Mouse (Mus musculus): Measurements from ENCODE around the gene Trak1.

Gene Trak1

DNA sequence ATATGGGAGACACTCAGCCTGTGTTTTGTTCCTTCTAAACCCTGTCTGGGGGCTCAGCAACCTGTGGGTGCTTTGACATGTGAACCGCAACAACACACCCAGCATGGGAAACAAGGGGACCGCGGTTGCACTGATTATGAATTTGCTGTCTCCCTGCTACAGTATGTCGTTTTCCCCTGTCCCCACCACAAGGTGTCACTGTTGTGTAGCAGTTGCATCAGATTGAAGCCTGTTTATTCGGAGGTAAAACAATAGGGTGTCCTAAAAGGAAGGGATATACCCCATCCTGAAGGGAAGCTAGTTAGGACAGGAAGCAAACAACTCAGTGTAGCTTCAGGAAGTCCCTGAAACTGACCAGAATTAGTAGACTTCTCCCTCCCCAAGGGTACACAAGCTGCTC lies 182.2 kb downstream of the Trak1 start:
- DNase-seq (ENCODE audit: low spot score), result no peak

DNA sequence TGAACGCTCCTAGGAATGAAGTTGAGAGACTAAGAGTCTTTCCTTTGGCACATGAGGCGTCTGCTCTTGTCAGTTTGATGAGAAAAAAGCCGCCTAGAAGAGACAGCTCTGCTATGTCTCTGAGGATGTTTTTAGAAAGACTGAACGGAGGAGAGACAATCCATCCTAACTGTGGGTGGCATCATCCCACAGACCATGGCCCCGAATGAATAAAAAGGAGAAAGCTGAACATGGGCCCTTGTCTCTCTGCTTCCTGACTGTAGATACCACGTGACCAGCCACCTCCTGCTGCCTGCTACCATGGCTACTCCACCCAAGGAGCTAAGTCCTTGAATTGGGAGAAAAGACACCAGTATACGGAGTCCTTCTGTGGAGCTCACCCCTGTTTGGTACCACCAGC lies 189.9 kb downstream of the Trak1 start:
- DNase-seq (ENCODE audit: low spot score), result no peak

DNA sequence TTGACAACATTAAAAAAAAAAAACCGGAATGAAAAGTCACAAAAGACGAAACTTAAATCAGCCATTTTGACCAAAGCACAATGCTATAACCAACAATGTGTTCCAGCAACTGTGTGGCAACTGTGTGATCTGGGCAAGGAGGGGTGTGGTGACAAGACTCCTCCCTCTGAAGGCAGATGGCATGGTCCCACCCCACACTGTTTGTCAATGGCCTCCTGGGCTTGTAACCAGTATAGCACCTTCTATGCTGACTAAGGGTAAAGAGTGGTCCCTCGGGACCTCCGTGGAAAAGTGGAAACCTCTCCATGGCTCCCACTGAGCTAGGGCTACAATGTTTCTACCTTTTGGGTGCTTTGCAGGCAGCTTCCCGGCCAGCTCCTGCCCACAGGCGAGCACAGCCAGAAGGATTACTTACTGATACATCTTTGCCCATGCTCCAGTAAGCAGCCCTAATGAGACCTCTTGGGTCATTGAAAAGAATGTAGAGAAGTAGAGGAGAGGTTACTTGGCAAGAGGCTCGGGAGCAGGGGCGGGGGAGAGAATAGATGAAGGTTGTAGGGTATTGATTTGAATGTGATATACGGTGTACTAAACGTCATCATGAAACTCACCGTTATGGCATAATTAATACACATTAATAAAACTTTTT lies 194.4 kb downstream of the Trak1 start:
- no peak for DNase-seq (ENCODE audit: low spot score)

DNA sequence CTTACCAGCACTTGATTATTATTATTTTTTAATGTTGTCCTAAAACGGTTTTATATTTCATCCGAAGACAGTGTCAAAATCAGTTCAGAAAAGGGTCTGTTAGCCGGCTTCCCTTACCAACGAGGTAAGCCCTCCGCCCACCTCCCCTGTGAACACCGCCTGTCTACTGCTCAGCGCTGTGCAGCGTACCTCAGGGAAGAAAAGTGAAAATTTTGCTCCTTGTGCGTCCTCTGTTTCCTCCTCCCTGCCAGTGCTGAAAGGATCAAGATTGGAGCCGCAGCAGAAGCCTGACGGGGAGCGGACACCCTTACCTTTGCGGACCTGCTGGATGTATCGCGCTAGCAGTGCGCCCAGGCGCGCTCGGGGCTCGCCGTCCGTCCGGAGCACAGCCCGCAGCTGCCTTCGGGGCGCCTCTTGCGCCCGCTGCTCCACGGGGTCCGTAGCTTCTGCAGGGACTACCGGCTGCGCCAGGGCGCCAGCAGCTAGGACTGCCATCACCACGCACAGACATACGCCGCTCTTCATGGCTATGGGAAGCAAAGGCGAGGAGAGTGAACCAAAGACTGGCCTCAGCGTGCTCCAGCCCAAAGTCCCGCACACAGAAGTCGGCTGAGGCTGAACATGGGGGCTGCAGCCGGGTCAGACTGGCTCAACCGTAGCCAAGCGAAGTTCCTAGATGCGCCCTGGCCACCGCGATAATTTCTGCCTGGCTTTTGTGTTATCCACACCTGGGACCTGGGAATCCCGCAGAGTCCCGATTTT lies 196.9 kb downstream of the Trak1 start:
- DNase-seq (ENCODE audit: low spot score), result no peak

DNA sequence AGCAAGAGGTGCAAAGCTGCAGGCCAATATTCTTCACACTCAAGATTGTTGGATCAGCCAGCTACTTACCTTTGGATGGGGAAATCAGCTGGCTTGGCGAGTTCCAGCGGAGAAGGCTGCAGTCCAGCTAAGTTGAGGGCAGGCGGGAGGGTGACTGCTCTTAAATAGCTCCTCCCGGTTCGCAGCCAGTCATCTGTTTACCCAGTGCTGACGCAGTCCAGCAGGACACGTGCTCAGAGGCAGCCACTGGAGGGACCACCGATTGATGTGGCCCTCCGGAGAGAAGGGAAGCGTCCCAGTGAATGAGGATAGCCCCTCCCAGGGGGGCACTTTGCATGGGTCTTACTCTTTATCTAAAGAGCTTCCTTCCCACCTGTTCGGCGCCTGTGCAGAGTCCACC lies 198.2 kb downstream of the Trak1 start, which contains the start of gene Cck:
Cck (minus strand) TSS at position 166 of the 400 bp plus-strand sequence.
- DNase-seq (ENCODE audit: low spot score), result no peak

DNA sequence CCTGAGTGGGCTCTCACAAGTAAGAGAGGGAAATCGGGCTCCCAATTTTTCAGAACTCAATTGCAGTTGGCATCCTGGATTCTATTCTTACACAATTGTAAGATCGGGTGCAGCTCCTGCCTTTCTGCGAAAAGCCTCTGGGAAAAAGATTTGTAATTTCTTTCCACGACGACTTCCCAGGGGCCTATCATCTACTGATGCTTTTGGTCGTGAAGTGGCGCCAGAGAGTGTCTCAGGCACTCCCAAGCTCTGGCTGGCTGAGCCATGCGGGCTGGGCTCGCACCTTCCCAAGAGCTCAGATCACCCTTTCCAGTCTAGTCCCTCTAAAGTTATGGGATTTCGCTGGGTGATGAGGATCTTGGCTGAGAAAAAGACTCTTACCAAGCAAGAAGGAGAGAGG lies 198.8 kb downstream of the Trak1 start:
- no peak for DNase-seq (ENCODE audit: low spot score)

DNA sequence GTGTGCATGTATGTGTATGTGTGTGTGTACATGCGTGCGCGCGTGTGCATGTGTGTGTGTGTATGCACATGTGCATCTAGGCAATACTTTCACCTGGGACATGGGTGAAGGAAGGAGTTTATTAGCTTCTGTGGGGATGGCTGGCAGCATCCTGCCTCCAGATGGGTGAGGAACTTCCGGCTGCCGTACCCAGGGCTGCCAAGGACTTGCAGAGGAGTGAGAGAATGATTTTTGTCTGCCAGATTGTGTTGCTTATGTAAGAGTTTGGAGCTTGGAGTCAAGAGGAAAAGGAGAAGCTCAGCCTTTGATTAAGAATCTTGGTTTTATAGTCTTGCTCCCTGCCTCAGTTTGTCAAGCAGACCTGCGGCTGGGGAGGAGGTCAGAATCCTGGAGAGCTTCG lies 208.0 kb downstream of the Trak1 start:
- DNase-seq (ENCODE audit: low spot score), result no peak

DNA sequence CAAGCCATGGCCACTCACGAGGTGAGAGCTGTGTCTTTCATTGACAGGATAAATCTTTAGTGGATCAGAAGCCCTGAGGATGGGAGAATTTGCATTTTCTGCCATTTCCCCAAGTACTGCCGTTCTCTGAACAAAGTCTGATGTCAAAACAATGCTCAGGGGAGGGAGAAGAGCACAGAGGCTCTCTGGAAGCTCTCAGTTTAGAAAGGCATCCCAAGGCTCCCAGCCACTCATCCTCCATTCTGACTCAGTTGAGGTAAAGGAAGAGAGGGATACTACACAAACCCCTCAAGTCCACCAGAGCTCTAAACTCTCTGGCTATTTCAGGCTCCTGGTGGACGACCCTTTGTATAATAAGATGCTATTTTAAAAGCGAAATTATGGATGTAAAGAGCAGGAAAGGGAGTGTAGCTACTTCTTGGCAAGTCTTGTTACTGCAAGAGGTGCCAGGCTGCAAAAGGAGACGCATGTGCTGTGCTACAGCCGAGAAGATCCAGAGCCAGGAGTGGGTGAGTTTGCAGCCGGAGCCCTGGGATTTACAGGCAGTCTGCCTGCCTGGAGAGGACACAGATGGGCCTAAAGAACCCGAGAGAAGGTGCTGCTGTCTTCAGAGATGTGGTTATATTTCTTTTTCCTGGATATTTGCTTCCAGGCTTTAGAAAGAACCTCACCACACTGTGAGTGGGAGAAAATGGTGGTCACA lies 209.3 kb downstream of the Trak1 start:
- no peak for DNase-seq (ENCODE audit: low spot score)

DNA sequence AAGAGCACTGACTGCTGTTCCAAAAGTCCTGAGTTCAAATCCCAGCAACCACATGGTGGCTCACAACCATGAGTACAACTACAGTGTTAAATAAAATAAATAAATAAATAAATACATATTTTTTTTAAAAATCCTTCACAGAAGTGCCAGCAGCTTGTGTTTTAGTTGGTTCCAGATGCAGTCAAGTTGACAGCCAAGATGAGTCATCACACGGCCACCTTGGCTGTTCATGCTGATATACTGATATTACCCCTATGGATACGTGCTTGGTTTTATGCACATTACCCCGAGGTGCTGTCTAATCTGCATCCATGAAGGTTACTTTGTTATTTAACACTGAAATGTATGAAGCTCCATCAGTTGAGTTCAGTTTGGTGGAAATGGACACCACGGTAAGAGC lies 214.6 kb downstream of the Trak1 start:
- no peak for DNase-seq (ENCODE audit: low spot score)

DNA sequence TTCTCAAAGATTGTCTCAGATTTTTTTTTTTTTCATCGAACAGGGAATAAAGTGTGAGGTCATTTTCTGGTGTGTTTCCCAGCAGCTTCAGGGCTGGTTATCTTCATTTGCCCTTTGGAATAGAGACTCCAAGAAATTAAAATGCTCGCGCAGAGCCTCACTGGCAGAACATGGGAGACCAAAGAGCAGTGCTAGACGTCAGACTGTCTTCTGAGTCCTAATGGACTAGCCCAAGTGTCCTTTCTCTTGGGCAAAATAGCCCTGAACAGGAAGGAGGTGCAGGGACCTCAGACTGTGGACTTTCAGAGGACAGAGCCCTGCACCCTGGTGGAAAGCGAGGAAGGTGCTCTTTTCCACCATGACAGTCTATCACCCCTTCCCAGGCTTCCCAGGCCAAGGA lies 217.2 kb downstream of the Trak1 start:
- no peak for DNase-seq (ENCODE audit: low spot score)

DNA sequence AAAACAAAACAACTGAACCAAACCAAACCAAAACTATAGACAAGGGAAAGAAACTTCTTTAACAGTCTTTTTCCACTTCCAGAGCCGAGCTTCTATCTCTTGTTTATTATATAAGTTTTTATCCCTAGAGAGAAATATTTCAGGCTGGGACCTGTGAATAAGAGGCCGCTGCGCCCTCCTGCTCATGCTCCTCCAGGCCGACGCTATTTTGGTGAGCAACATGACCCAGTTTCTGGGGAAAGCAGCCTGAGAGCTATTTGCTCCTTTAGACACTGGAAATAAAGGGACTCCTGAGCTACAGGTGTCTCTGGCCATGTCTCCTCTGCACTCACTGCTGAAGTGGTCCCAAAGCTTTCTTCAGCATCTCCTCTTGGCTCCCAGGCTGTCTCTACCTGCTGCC lies 222.7 kb downstream of the Trak1 start:
- DNase-seq (ENCODE audit: low spot score), result no peak

All from ovary, adult 18-20 months (tissue).